Comparison of ENCODE assay signal across 8 mouse cellular contexts in the genomic region with DNA sequence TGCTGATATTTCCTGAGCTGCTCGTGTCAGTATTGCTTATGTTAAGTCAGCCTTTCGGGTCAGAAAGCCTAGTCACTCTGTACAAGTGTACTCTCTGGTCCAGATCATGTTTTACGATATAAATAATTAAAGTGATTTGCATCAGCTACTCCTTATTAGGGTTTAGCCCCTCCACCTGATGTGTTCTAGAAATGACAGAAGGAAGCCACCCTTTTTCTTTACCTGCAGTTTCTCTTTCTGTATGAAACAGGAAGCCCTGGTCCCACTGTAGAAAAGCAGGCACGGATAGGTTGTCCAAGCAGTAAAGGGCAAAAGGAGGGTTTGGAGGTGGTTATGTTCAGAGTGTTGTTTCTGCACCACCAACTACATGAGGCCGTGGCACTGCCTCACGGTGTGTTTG. TPM values are rescaled to one million over a fixed set of nuclear protein-coding genes. Genes with fewer than 3 reads are reported as not detected.
DNase-seq lines count a peak whose midpoint lies in the region; ATAC-seq and TF ChIP-seq lines count a peak whose summit lies in the region.

No protein-coding gene starts in this region.

- peaks cover 41% of the 10 kb centered on the region for H3K36me3 ChIP-seq in heart, embryonic 10.5 days
- H3K36me3 ChIP-seq in CH12.LX (replicated peaks in 1 of 2; ENCODE audit: control insufficient read depth in 1 of 2, insufficient read depth in 1 of 2, low read length in 1 of 2), result peaks cover 52 to 69% of the 10 kb centered on the region in 2 experiments
- peaks cover 47% of the 10 kb centered on the region for H3K36me3 ChIP-seq in forebrain, postnatal 0 days (ENCODE audit: insufficient read depth)
- H3K36me3 ChIP-seq in liver, postnatal 0 days (replicated peaks; ENCODE audit: insufficient read depth, low read length), result peaks cover 42% of the 10 kb centered on the region

- no peaks in the 10 kb centered on the region for H3K9me3 ChIP-seq in heart, embryonic 10.5 days
- H3K9me3 ChIP-seq in CH12.LX (replicated peaks; ENCODE audit: low read length), result no peaks in the 10 kb centered on the region
- no peaks in the 10 kb centered on the region for H3K9me3 ChIP-seq in forebrain, postnatal 0 days (ENCODE audit: low read length)
- no peaks in the 10 kb centered on the region for H3K9me3 ChIP-seq in liver, postnatal 0 days (ENCODE audit: low read length)

- peak overlapping the region; percentile 92 for H3K4me3 ChIP-seq in heart, embryonic 10.5 days
- peak overlapping the region; percentile 96 to 99 (median 97) for H3K4me3 ChIP-seq in CH12.LX (replicated peaks in 1 of 3; ENCODE audit: low read depth in 2 of 3, low read length in 2 of 3, poor library complexity in 1 of 3)
- H3K4me3 ChIP-seq in forebrain, postnatal 0 days (ENCODE audit: low read depth, low read length), result peak overlapping the region; percentile 92; the same call in 1 of the 2 replicates
- H3K4me3 ChIP-seq in liver, postnatal 0 days (ENCODE audit: low read depth, low read length), result peak overlapping the region; percentile 94

- dilution Hi-C loops in CH12.LX (cut with MboI; ENCODE audit: extremely low pct_ligation_motif_present, extremely low pct_unique_long_range_greater_than_20kb, low sequenced_read_pairs), result no loop called here

- no peak for TF ChIP-seq POLR2A in CH12.LX (IDR thresholded peaks at IDR 0.05; ENCODE audit: low read depth, low read length)

- ATAC-seq in forebrain, postnatal 0 days, result no peak
- no peak for ATAC-seq in liver, postnatal 0 days

- H3K27ac ChIP-seq in heart, embryonic 10.5 days, result no peak overlapping the region
- H3K27ac ChIP-seq in CH12.LX (ENCODE audit: insufficient read depth, low read depth), result no peak overlapping the region
- H3K27ac ChIP-seq in forebrain, postnatal 0 days (ENCODE audit: low read depth, low read length), result no peak overlapping the region
- peak overlapping the region; percentile 99 for H3K27ac ChIP-seq in liver, postnatal 0 days (ENCODE audit: low read depth)

- H3K9ac ChIP-seq in CH12.LX (ENCODE audit: insufficient read depth, low read depth), result peak overlapping the region; percentile 85
- H3K9ac ChIP-seq in forebrain, postnatal 0 days, result no peak overlapping the region
- H3K9ac ChIP-seq in liver, postnatal 0 days (replicated peaks), result peak overlapping the region; percentile 95

- H3K4me1 ChIP-seq in heart, embryonic 10.5 days, result peaks cover 11% of the 10 kb centered on the region; the same call in 1 of the 2 replicates
- peaks cover 4 to 61% of the 10 kb centered on the region in 2 experiments for H3K4me1 ChIP-seq in CH12.LX (ENCODE audit: control insufficient read depth in 1 of 2, insufficient read depth in 2 of 2)
- H3K4me1 ChIP-seq in forebrain, postnatal 0 days (ENCODE audit: insufficient read depth), result peaks cover 9% of the 10 kb centered on the region
- H3K4me1 ChIP-seq in liver, postnatal 0 days (ENCODE audit: insufficient read depth), result peaks cover 21% of the 10 kb centered on the region

- no peak for DNase-seq in heart, embryonic 10.5 days (ENCODE audit: low spot score)
- no peak for DNase-seq in heart, postnatal 4 days
- DNase-seq in CH12.LX (ENCODE audit: extremely low read depth), result no peak
- no peak for DNase-seq in forebrain, postnatal 0 days
- DNase-seq in liver, postnatal 0 days, result no peak
- no peak for DNase-seq in retina, postnatal 1 day
- no peak for DNase-seq in gastrocnemius, postnatal 36 days
- DNase-seq in urinary bladder, postnatal 14 days (ENCODE audit: low spot score), result no peak

- no peak for TF ChIP-seq RAD21 in CH12.LX (IDR thresholded peaks at IDR 0.05; ENCODE audit: low read depth, low read length)

- H3K27me3 ChIP-seq in heart, embryonic 10.5 days (ENCODE audit: insufficient read depth, poor library complexity, severe bottlenecking), result no peaks in the 10 kb centered on the region
- H3K27me3 ChIP-seq in CH12.LX (replicated peaks), result no peaks in the 10 kb centered on the region
- H3K27me3 ChIP-seq in forebrain, postnatal 0 days (ENCODE audit: insufficient read depth, low read length), result no peaks in the 10 kb centered on the region
- H3K27me3 ChIP-seq in liver, postnatal 0 days (ENCODE audit: insufficient read depth, low read length), result no peaks in the 10 kb centered on the region

- no peak for TF ChIP-seq EP300 in CH12.LX (IDR thresholded peaks at IDR 0.05; ENCODE audit: low read length)
- TF ChIP-seq EP300 in liver, postnatal 0 days (IDR thresholded peaks at IDR 0.05; ENCODE audit: low read depth), result no peak

- WGBS in heart, embryonic 10.5 days, result 73% methylated on average over 6 of the region's 6 CpGs
- 77% methylated on average over 6 of the region's 6 CpGs for WGBS in forebrain, postnatal 0 days
- 46% methylated on average over 6 of the region's 6 CpGs for WGBS in liver, postnatal 0 days (ENCODE audit: insufficient replicate concordance)

- H3K4me2 ChIP-seq in CH12.LX (ENCODE audit: insufficient read depth, low read depth, poor library complexity, severe bottlenecking), result peak overlapping the region; percentile 96
- H3K4me2 ChIP-seq in forebrain, postnatal 0 days (ENCODE audit: low read depth), result peak overlapping the region; percentile 75
- H3K4me2 ChIP-seq in liver, postnatal 0 days (ENCODE audit: low read depth, low read length), result peak overlapping the region; percentile 98

- peaks cover 25% of the 10 kb centered on the region for H3K79me2 ChIP-seq in CH12.LX (replicated peaks; ENCODE audit: control insufficient read depth, extremely low read depth, insufficient read depth, poor library complexity, severe bottlenecking)

- in situ Hi-C loops in CH12.LX (cut with MboI; ENCODE audit: low pct_ligation_motif_present, low pct_unique_long_range_greater_than_20kb, low sequenced_read_pairs), result no loop called here

- intact Hi-C loops in gastrocnemius, postnatal 36 days (cut with DNase I), result loop anchor here (5.0 kb wide), 2 partner anchors 51 to 86 kb away; no protein-coding TSS in a partner anchor

- TF ChIP-seq CTCF in CH12.LX (conservative IDR thresholded peaks at IDR 0.05 in 1 of 2, IDR thresholded peaks at IDR 0.05 in 1 of 2; ENCODE audit: low read depth in 2 of 2, low read length in 2 of 2), result no peak
- no peak for TF ChIP-seq CTCF in forebrain, postnatal 0 days (IDR thresholded peaks at IDR 0.05; ENCODE audit: low read depth)
- no peak for TF ChIP-seq CTCF in liver, postnatal 0 days (IDR thresholded peaks at IDR 0.05; ENCODE audit: low read depth)

TF ChIP-seq in CH12.LX, 34 proteins besides CTCF, POLR2A, EP300 and RAD21 (continues in another document):
- TF ChIP-seq MYC (IDR thresholded peaks at IDR 0.05; ENCODE audit: low read depth, low read length) (no peak), MXI1 (IDR thresholded peaks at IDR 0.05; ENCODE audit: low read depth, low read length) (no peak), KAT2A (IDR thresholded peaks at IDR 0.05; ENCODE audit: insufficient replicate concordance, low read length) (no peak), USF2 (conservative IDR thresholded peaks at IDR 0.05; ENCODE audit: low read depth, low read length) (no peak), E2F4 (IDR thresholded peaks at IDR 0.05; ENCODE audit: insufficient replicate concordance, low read depth, low read length) (no peak), BHLHE40 (IDR thresholded peaks at IDR 0.05; ENCODE audit: low read depth, low read length) (no peak), UBTF (IDR thresholded peaks at IDR 0.05; ENCODE audit: low read depth, low read length) (no peak), TCF12 (IDR thresholded peaks at IDR 0.05; ENCODE audit: low read depth, low read length) (no peak)

RNA-seq across cellular contexts. Expression of a gene that starts 1.5 kb away (rescaled TPM):
- polyA plus RNA-seq in heart, embryonic 10.5 days (2016; fragmentation: Nextera tagmentation; extraction: Ambion mirVana), result 16.1 and 16.9 TPM in 2 replicates
- total RNA-seq in heart, postnatal 4 days (2021), result 10 to 100 TPM; 15.2 to 15.3 TPM
- total RNA-seq in CH12.LX (2012; rRNA removed) (9.8 and 12.6 TPM in 2 replicates), CH12.LX (2014; rRNA removed) (6.8 and 9.5 TPM in 2 replicates)
- polyA plus RNA-seq in CH12.LX (2012; ENCODE audit: insufficient read length, low read depth), result 17.7 and 19.8 TPM in 2 replicates
- total RNA-seq in forebrain, postnatal 0 days (2014; rRNA removed), result 12.1 and 15.6 TPM in 2 replicates
- polyA plus RNA-seq in forebrain, postnatal 0 days (2015; fragmentation: Nextera tagmentation; extraction: Ambion mirVana), result 24.4 and 30.7 TPM in 2 replicates
- 9.1 and 9.8 TPM in 2 replicates for polyA plus RNA-seq in liver, postnatal 0 days (2015; fragmentation: Nextera tagmentation; extraction: Ambion mirVana)
- total RNA-seq in gastrocnemius, postnatal 36 days (2021), result 10 to 100 TPM; 11.6 to 12.2 TPM

RNA-seq across cellular contexts. Expression of a gene that starts 47.1 kb away (rescaled TPM):
- polyA plus RNA-seq in heart, embryonic 10.5 days (2016; fragmentation: Nextera tagmentation; extraction: Ambion mirVana), result 25.8 and 39.3 TPM in 2 replicates
- 10 to 100 TPM; 25.9 to 28.4 TPM for total RNA-seq in heart, postnatal 4 days (2021)
- total RNA-seq in CH12.LX (2012; rRNA removed), result 87.6 and 96.8 TPM in 2 replicates
- 160 and 171 TPM in 2 replicates for total RNA-seq in CH12.LX (2014; rRNA removed)
- 86.7 and 86.8 TPM in 2 replicates for polyA plus RNA-seq in CH12.LX (2012; ENCODE audit: insufficient read length, low read depth)
- 81.7 and 82.2 TPM in 2 replicates for total RNA-seq in forebrain, postnatal 0 days (2014; rRNA removed)
- polyA plus RNA-seq in forebrain, postnatal 0 days (2015; fragmentation: Nextera tagmentation; extraction: Ambion mirVana), result 67.3 and 70.5 TPM in 2 replicates
- 15.4 and 18.4 TPM in 2 replicates for polyA plus RNA-seq in liver, postnatal 0 days (2015; fragmentation: Nextera tagmentation; extraction: Ambion mirVana)
- 1 to 10 TPM; 6.1 to 9.4 TPM for total RNA-seq in gastrocnemius, postnatal 36 days (2021)

RNA-seq across cellular contexts. Expression of a gene that starts 47.6 kb away (rescaled TPM):
- 45.0 and 58.0 TPM in 2 replicates for polyA plus RNA-seq in heart, embryonic 10.5 days (2016; fragmentation: Nextera tagmentation; extraction: Ambion mirVana)
- 10 to 100 TPM; 29.8 to 35.6 TPM for total RNA-seq in heart, postnatal 4 days (2021)
- total RNA-seq in CH12.LX (2012; rRNA removed) (29.0 and 32.0 TPM in 2 replicates), CH12.LX (2014; rRNA removed) (22.6 and 28.5 TPM in 2 replicates)
- polyA plus RNA-seq in CH12.LX (2012; ENCODE audit: insufficient read length, low read depth), result 16.7 and 20.4 TPM in 2 replicates
- 144 and 167 TPM in 2 replicates for total RNA-seq in forebrain, postnatal 0 days (2014; rRNA removed)
- 141 and 162 TPM in 2 replicates for polyA plus RNA-seq in forebrain, postnatal 0 days (2015; fragmentation: Nextera tagmentation; extraction: Ambion mirVana)
- polyA plus RNA-seq in liver, postnatal 0 days (2015; fragmentation: Nextera tagmentation; extraction: Ambion mirVana), result 19.1 and 23.8 TPM in 2 replicates
- total RNA-seq in gastrocnemius, postnatal 36 days (2021), result 10 to 100 TPM; 19.6 to 20.4 TPM

RNA-seq across cellular contexts. Expression of a gene that starts 58.6 kb away (rescaled TPM):
- 0.09 and 0.11 TPM in 2 replicates for polyA plus RNA-seq in heart, embryonic 10.5 days (2016; fragmentation: Nextera tagmentation; extraction: Ambion mirVana)
- total RNA-seq in heart, postnatal 4 days (2021), result under 1 TPM in 1 of 2 experiments, not detected in 1; 0.11 TPM
- total RNA-seq in CH12.LX (2012; rRNA removed) (0.08 and 0.13 TPM in 2 replicates), CH12.LX (2014; rRNA removed) (not detected in 2 replicates)
- polyA plus RNA-seq in CH12.LX (2012; ENCODE audit: insufficient read length, low read depth), result not detected in 2 replicates
- total RNA-seq in forebrain, postnatal 0 days (2014; rRNA removed), result 35.7 and 41.7 TPM in 2 replicates
- 8.4 and 9.4 TPM in 2 replicates for polyA plus RNA-seq in forebrain, postnatal 0 days (2015; fragmentation: Nextera tagmentation; extraction: Ambion mirVana)
- polyA plus RNA-seq in liver, postnatal 0 days (2015; fragmentation: Nextera tagmentation; extraction: Ambion mirVana), result not detected in 2 replicates
- total RNA-seq in gastrocnemius, postnatal 36 days (2021), result under 1 TPM; 0.39 to 0.43 TPM
